Mouse (Mus musculus): ENCODE data around the gene Fbxo44. TPM values are rescaled to one million over a fixed set of nuclear protein-coding genes. Genes with fewer than 3 reads are reported as not detected.

Fbxo44 gene
- total RNA-seq, 1 experiment from 2014 or later, result 4.1 TPM

GRCm38 (mm10) chr4:148170842-148171241 is 10.6 kb upstream of the Fbxo44 start:
- no peak for ATAC-seq (replicated peaks in 1 of 2; ENCODE audit: insufficient read depth in 1 of 2, low FRiP score in 2 of 2, low TSS enrichment in 1 of 2, low read depth in 1 of 2, poor library complexity in 2 of 2, severe bottlenecking in 2 of 2)

GRCm38 (mm10) chr4:148169586-148169985 is 9.3 kb upstream of the Fbxo44 start:
- peak; percentile 12 to 28; a peak in 2 of 4 replicates for ATAC-seq (replicated peaks in 1 of 2; ENCODE audit: insufficient read depth in 1 of 2, low FRiP score in 2 of 2, low TSS enrichment in 1 of 2, low read depth in 1 of 2, poor library complexity in 2 of 2, severe bottlenecking in 2 of 2)

GRCm38 (mm10) chr4:148168287-148168686 is 8.0 kb upstream of the Fbxo44 start:
- ATAC-seq (replicated peaks in 1 of 2; ENCODE audit: insufficient read depth in 1 of 2, low FRiP score in 2 of 2, low TSS enrichment in 1 of 2, low read depth in 1 of 2, poor library complexity in 2 of 2, severe bottlenecking in 2 of 2), result peak; percentile 28 to 33

GRCm38 (mm10) chr4:148166986-148167385 is 6.7 kb upstream of the Fbxo44 start:
- no peak for ATAC-seq (replicated peaks in 1 of 2; ENCODE audit: insufficient read depth in 1 of 2, low FRiP score in 2 of 2, low TSS enrichment in 1 of 2, low read depth in 1 of 2, poor library complexity in 2 of 2, severe bottlenecking in 2 of 2)

GRCm38 (mm10) chr4:148166431-148166830 is 6.1 kb upstream of the Fbxo44 start:
- ATAC-seq (replicated peaks in 1 of 2; ENCODE audit: insufficient read depth in 1 of 2, low FRiP score in 2 of 2, low TSS enrichment in 1 of 2, low read depth in 1 of 2, poor library complexity in 2 of 2, severe bottlenecking in 2 of 2), result no peak

GRCm38 (mm10) chr4:148165551-148165950 is 5.3 kb upstream of the Fbxo44 start:
- ATAC-seq (replicated peaks in 1 of 2; ENCODE audit: insufficient read depth in 1 of 2, low FRiP score in 2 of 2, low TSS enrichment in 1 of 2, low read depth in 1 of 2, poor library complexity in 2 of 2, severe bottlenecking in 2 of 2), result no peak

- ATAC-seq (replicated peaks in 1 of 2; ENCODE audit: insufficient read depth in 1 of 2, low FRiP score in 2 of 2, low TSS enrichment in 1 of 2, low read depth in 1 of 2, poor library complexity in 2 of 2, severe bottlenecking in 2 of 2), result no peak
These were observed 4.2 kb upstream of the Fbxo44 start for GRCm38 (mm10) chr4:148164461-148164860.

- ATAC-seq (replicated peaks in 1 of 2; ENCODE audit: insufficient read depth in 1 of 2, low FRiP score in 2 of 2, low TSS enrichment in 1 of 2, low read depth in 1 of 2, poor library complexity in 2 of 2, severe bottlenecking in 2 of 2), result peak; percentile 59 to 72
These were observed 3.7 kb upstream of the Fbxo44 start for GRCm38 (mm10) chr4:148164002-148164439.

GRCm38 (mm10) chr4:148159544-148160435 is 492 bp downstream of the Fbxo44 start:
- peak; percentile 77 to 80 for ATAC-seq (replicated peaks in 1 of 2; ENCODE audit: insufficient read depth in 1 of 2, low FRiP score in 2 of 2, low TSS enrichment in 1 of 2, low read depth in 1 of 2, poor library complexity in 2 of 2, severe bottlenecking in 2 of 2)

GRCm38 (mm10) chr4:148158436-148159348 is 1.6 kb downstream of the Fbxo44 start:
- ATAC-seq (replicated peaks in 1 of 2; ENCODE audit: insufficient read depth in 1 of 2, low FRiP score in 2 of 2, low TSS enrichment in 1 of 2, low read depth in 1 of 2, poor library complexity in 2 of 2, severe bottlenecking in 2 of 2), result no peak

- no peak for ATAC-seq (replicated peaks in 1 of 2; ENCODE audit: insufficient read depth in 1 of 2, low FRiP score in 2 of 2, low TSS enrichment in 1 of 2, low read depth in 1 of 2, poor library complexity in 2 of 2, severe bottlenecking in 2 of 2)
These were observed 5.3 kb downstream of the Fbxo44 start for GRCm38 (mm10) chr4:148154982-148155381.

GRCm38 (mm10) chr4:148154006-148154405 is 6.3 kb downstream of the Fbxo44 start:
- ATAC-seq (replicated peaks in 1 of 2; ENCODE audit: insufficient read depth in 1 of 2, low FRiP score in 2 of 2, low TSS enrichment in 1 of 2, low read depth in 1 of 2, poor library complexity in 2 of 2, severe bottlenecking in 2 of 2), result no peak

- ATAC-seq (replicated peaks in 1 of 2; ENCODE audit: insufficient read depth in 1 of 2, low FRiP score in 2 of 2, low TSS enrichment in 1 of 2, low read depth in 1 of 2, poor library complexity in 2 of 2, severe bottlenecking in 2 of 2), result no peak
These were observed 7.7 kb downstream of the Fbxo44 start for GRCm38 (mm10) chr4:148152547-148152946.

- peak; percentile 93 to 96 for ATAC-seq (replicated peaks in 1 of 2; ENCODE audit: insufficient read depth in 1 of 2, low FRiP score in 2 of 2, low TSS enrichment in 1 of 2, low read depth in 1 of 2, poor library complexity in 2 of 2, severe bottlenecking in 2 of 2)
These were observed 8.8 kb downstream of the Fbxo44 start, which contains the start of gene Fbxo6 for GRCm38 (mm10) chr4:148151267-148152168. TSS of gene Fbxo6 (minus strand) at chr4:148152140.

GRCm38 (mm10) chr4:148150953-148151266 is 9.4 kb downstream of the Fbxo44 start:
- no peak for ATAC-seq (replicated peaks in 1 of 2; ENCODE audit: insufficient read depth in 1 of 2, low FRiP score in 2 of 2, low TSS enrichment in 1 of 2, low read depth in 1 of 2, poor library complexity in 2 of 2, severe bottlenecking in 2 of 2)

GRCm38 (mm10) chr4:148150242-148150641 is 10.0 kb downstream of the Fbxo44 start:
- no peak for ATAC-seq (replicated peaks in 1 of 2; ENCODE audit: insufficient read depth in 1 of 2, low FRiP score in 2 of 2, low TSS enrichment in 1 of 2, low read depth in 1 of 2, poor library complexity in 2 of 2, severe bottlenecking in 2 of 2)

- no peak for ATAC-seq (replicated peaks in 1 of 2; ENCODE audit: insufficient read depth in 1 of 2, low FRiP score in 2 of 2, low TSS enrichment in 1 of 2, low read depth in 1 of 2, poor library complexity in 2 of 2, severe bottlenecking in 2 of 2)
These were observed 10.7 kb downstream of the Fbxo44 start for GRCm38 (mm10) chr4:148149540-148149939.
